Mouse (Mus musculus): ENCODE data around the gene Slc22a14. TPM values are rescaled to one million over a fixed set of nuclear protein-coding genes. Genes with fewer than 3 reads are reported as not detected.
A peak's percentile ranks its signal among the peaks of the same experiment; 100 is the strongest.

Gene Slc22a14
- polyA plus RNA-seq, 1 experiment from 2014 or later, result not detected

DNA sequence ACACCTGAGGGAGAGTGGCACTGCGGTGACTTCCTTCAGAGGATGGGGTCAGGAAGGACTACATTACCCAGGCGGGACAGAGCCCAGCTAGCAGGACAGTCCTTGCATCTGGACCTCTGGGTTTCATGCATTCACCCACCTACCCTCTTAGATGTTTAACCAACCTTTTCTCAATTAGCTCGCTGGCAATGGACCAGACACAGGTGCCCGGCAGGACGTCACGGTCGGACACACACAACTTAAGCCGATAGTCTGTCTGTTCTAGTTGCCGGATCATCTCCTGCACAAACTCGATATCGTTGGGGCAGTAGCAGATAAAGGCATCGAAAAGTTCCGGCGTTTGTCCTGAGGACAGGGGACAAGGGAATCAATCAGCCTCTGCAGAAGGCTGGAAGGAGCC, 27.5 kb downstream of the Slc22a14 start:
- 90% methylated on average over 14 of the region's 14 CpGs for WGBS
- no peak overlapping the region for H3K4me3 ChIP-seq

GRCm38 (mm10) chr9:119335571-119335970, 29.8 kb downstream of the Slc22a14 start:
- H3K4me3 ChIP-seq, result no peak overlapping the region
- ATAC-seq, result no peak
- H3K36me3 ChIP-seq (ENCODE audit: poor library complexity, severe bottlenecking), result no peaks in the 10 kb centered on the region
- H3K27ac ChIP-seq, result no peak overlapping the region
- peaks cover 15% of the 10 kb centered on the region for H3K4me1 ChIP-seq
- no peak overlapping the region for H3K4me2 ChIP-seq
- H3K27me3 ChIP-seq, result peaks cover 3% of the 10 kb centered on the region
- no peak overlapping the region for H3K9ac ChIP-seq
- no peaks in the 10 kb centered on the region for H3K9me3 ChIP-seq (replicated peaks)
- 87% methylated on average over 4 of the region's 4 CpGs for WGBS

More for the DNA sequence above, 27.5 kb downstream of the Slc22a14 start:
- no peak overlapping the region for H3K27ac ChIP-seq
- no peaks in the 10 kb centered on the region for H3K9me3 ChIP-seq (replicated peaks)
- 0 out of 2 replicates have a peak, but pooled peaks cover 1% of the 10 kb centered on the region for H3K36me3 ChIP-seq (ENCODE audit: poor library complexity, severe bottlenecking)
- H3K9ac ChIP-seq, result no peak overlapping the region
- H3K27me3 ChIP-seq, result peaks cover 3% of the 10 kb centered on the region
- H3K4me1 ChIP-seq, result peaks cover 28% of the 10 kb centered on the region
- no peak for ATAC-seq
- H3K4me2 ChIP-seq, result no peak overlapping the region

- ATAC-seq, result no peak
- 84% methylated on average over 2 of the region's 2 CpGs for WGBS
- no peak overlapping the region for H3K27ac ChIP-seq
- H3K9me3 ChIP-seq (replicated peaks), result no peaks in the 10 kb centered on the region
- H3K27me3 ChIP-seq, result peaks cover 3% of the 10 kb centered on the region
- no peak overlapping the region for H3K9ac ChIP-seq
- H3K4me2 ChIP-seq, result no peak overlapping the region
- no peak overlapping the region for H3K4me3 ChIP-seq
- H3K4me1 ChIP-seq, result peaks cover 7% of the 10 kb centered on the region
- no peaks in the 10 kb centered on the region for H3K36me3 ChIP-seq (ENCODE audit: poor library complexity, severe bottlenecking)
Measured at GRCm38 (mm10) chr9:119334834-119335233, 30.5 kb downstream of the Slc22a14 start.

- no peak overlapping the region for H3K4me3 ChIP-seq
- no peak for ATAC-seq
- no peak overlapping the region for H3K4me2 ChIP-seq
- H3K27ac ChIP-seq, result no peak overlapping the region
- WGBS, result 71% methylated on average over 10 of the region's 10 CpGs
- H3K27me3 ChIP-seq, result peaks cover 3% of the 10 kb centered on the region
- peaks cover 2% of the 10 kb centered on the region for H3K4me1 ChIP-seq
- H3K9me3 ChIP-seq (replicated peaks), result no peaks in the 10 kb centered on the region
- H3K36me3 ChIP-seq (ENCODE audit: poor library complexity, severe bottlenecking), result no peaks in the 10 kb centered on the region
- H3K9ac ChIP-seq, result no peak overlapping the region
Measured at GRCm38 (mm10) chr9:119334324-119334723, 31.0 kb downstream of the Slc22a14 start.

GRCm38 (mm10) chr9:119330186-119330963, 35.0 kb downstream of the Slc22a14 start:
- ATAC-seq, result no peak
- Histone ChIP-seq H3K4me1 (no peaks in the 10 kb centered on the region), H3K4me3 (no peak overlapping the region), H3K27me3 (no peaks in the 10 kb centered on the region), H3K36me3 (ENCODE audit: poor library complexity, severe bottlenecking) (no peaks in the 10 kb centered on the region), H3K9ac (no peak overlapping the region), H3K27ac (no peak overlapping the region), H3K4me2 (no peak overlapping the region), H3K9me3 (replicated peaks) (no peaks in the 10 kb centered on the region)
- WGBS, result 90% methylated on average over 15 of the region's 15 CpGs

DNA sequence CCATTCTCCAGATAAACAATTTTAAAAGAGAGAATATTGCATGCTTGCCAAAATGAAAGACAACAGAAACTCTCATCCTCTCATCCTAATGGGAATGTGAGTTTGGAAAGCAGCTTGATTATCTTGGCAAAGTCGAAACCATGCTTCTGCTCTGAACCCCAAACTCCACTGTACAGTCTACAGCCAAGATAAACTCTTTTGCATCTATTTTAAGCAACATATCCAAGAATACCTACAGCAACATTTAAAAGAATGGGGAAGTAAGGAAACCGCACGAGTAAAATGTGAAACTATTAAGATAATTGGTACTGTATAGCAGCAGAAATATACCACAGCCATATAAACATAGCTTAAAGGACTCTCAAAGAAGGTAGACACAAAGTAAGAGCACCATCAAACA, 36.9 kb downstream of the Slc22a14 start:
- Histone ChIP-seq H3K4me3 (no peak overlapping the region), H3K4me2 (no peak overlapping the region)
- WGBS, result 85% methylated on average over 3 of the region's 3 CpGs

GRCm38 (mm10) chr9:119324130-119324529, 41.2 kb downstream of the Slc22a14 start:
- WGBS, result 89% methylated on average over 1 of the region's 1 CpGs
- Histone ChIP-seq H3K9ac (no peak overlapping the region), H3K4me3 (no peak overlapping the region), H3K4me1 (peaks cover 29% of the 10 kb centered on the region), H3K27ac (no peak overlapping the region), H3K4me2 (no peak overlapping the region), H3K9me3 (replicated peaks) (no peaks in the 10 kb centered on the region), H3K36me3 (ENCODE audit: poor library complexity, severe bottlenecking) (no peaks in the 10 kb centered on the region), H3K27me3 (no peaks in the 10 kb centered on the region)
- no peak for ATAC-seq

More for the DNA sequence above, 36.9 kb downstream of the Slc22a14 start:
- no peaks in the 10 kb centered on the region for H3K27me3 ChIP-seq
- no peak for ATAC-seq
- peaks cover 2% of the 10 kb centered on the region; the same call in 1 of the 2 replicates for H3K4me1 ChIP-seq
- H3K9ac ChIP-seq, result no peak overlapping the region
- no peaks in the 10 kb centered on the region for H3K9me3 ChIP-seq (replicated peaks)
- H3K27ac ChIP-seq, result no peak overlapping the region
- H3K36me3 ChIP-seq (ENCODE audit: poor library complexity, severe bottlenecking), result no peaks in the 10 kb centered on the region

- peak overlapping the region; percentile 90 for H3K27ac ChIP-seq
- WGBS, result 6% methylated on average over 9 of the region's 9 CpGs
- no peaks in the 10 kb centered on the region for H3K9me3 ChIP-seq (replicated peaks)
- peak overlapping the region; percentile 90 for H3K9ac ChIP-seq
- peak overlapping the region; percentile 99 for H3K4me2 ChIP-seq
- H3K4me1 ChIP-seq, result peaks cover 29% of the 10 kb centered on the region
- H3K36me3 ChIP-seq (ENCODE audit: poor library complexity, severe bottlenecking), result no peaks in the 10 kb centered on the region
- H3K27me3 ChIP-seq, result no peaks in the 10 kb centered on the region
- no peak for ATAC-seq
- H3K4me3 ChIP-seq, result peak overlapping the region; percentile 94
Measured at GRCm38 (mm10) chr9:119323260-119323645, 42.1 kb downstream of the Slc22a14 start.

GRCm38 (mm10) chr9:119322289-119323259, 42.8 kb downstream of the Slc22a14 start, which contains the start of gene Oxsr1:
Gene Oxsr1 (minus strand): TSS chr9:119322427.
- Histone ChIP-seq H3K9me3 (replicated peaks) (no peaks in the 10 kb centered on the region), H3K36me3 (ENCODE audit: poor library complexity, severe bottlenecking) (no peaks in the 10 kb centered on the region), H3K9ac (peak within 1 kb of the TSS; percentile 90), H3K4me1 (peaks cover 29% of the 10 kb centered on the region), H3K4me2 (peak within 1 kb of the TSS; percentile 99), H3K27ac (peak within 1 kb of the TSS; percentile 90), H3K4me3 (peak within 1 kb of the TSS; percentile 94), H3K27me3 (no peaks in the 10 kb centered on the region)
- peak; percentile 98 for ATAC-seq
- under 1% methylated on average over 74 of the region's 76 CpGs for WGBS

DNA sequence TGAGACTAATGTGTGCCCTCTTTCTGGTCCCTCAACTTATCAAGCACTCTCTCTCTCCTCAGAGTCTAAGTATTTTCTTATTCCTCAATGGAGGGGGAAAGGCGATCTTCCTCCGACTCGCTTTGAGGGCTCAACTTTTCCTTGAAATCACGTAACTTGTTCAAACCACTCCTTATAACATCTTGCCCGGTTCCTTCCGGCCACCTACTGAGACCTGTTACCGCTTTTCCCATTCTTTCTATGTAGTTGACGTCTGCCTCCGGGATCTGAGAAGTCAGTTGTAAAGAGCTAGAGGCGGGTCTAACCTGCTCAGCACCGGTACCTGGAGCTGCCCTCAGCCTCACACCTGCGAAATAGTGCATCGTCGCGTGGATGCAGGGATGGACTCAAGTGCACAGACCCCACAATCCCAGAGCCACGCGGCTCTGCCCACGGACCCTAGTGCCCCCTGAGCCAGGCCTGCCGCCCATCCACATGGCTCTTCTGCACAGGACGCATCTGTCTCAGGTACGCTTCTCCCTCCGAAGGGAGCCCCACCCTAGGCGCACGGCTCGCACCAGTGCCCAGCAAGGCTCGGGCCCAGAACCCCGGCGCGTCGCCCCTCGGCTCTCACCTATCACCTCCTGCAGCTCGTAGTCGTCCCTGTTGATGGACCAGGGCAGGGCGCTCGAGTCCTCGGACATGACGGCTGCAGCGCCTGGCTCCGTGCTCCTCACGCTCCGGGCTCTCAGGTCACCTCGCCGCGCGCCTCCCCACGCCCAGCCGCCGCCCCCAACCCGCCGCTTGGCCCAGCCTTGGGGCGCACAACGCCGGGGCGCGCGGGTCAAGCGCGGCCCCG, 43.7 kb downstream of the Slc22a14 start:
- no peaks in the 10 kb centered on the region for H3K36me3 ChIP-seq (ENCODE audit: poor library complexity, severe bottlenecking)

DNA sequence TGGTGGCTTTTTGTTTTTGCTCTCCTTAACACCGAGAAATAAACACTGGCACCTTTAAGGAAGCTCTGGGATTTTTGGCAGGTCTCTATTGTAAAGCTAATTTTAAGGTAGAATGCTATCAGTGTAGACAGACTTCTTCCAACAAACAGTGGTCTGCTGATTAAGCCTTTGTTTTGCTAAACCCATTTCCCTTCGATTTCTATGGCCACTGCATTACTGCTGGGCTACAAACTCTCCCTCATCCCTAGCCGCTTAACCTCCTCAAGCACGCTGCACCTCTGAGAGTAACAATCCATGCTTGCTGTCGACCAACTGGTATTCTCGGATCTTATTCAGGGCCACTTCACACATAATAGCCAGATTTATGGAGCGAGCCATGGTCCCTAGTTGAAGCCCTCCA, 44.4 kb downstream of the Slc22a14 start:
- no peaks in the 10 kb centered on the region for H3K9me3 ChIP-seq (replicated peaks)
- peaks cover 29% of the 10 kb centered on the region for H3K4me1 ChIP-seq
- H3K27ac ChIP-seq, result no peak overlapping the region
- 6% methylated on average over 7 of the region's 7 CpGs for WGBS
- H3K36me3 ChIP-seq (ENCODE audit: poor library complexity, severe bottlenecking), result no peaks in the 10 kb centered on the region
- no peaks in the 10 kb centered on the region for H3K27me3 ChIP-seq
- ATAC-seq, result no peak
- H3K4me3 ChIP-seq, result peak overlapping the region; percentile 94
- peak overlapping the region; percentile 90 for H3K9ac ChIP-seq
- H3K4me2 ChIP-seq, result peak overlapping the region; percentile 99

More for the DNA sequence above, 43.7 kb downstream of the Slc22a14 start:
- ATAC-seq, result peak; percentile 48
- Histone ChIP-seq H3K27me3 (no peaks in the 10 kb centered on the region), H3K4me2 (peak overlapping the region; percentile 99), H3K4me3 (peak overlapping the region; percentile 94), H3K27ac (peak overlapping the region; percentile 90), H3K4me1 (peaks cover 29% of the 10 kb centered on the region), H3K9me3 (replicated peaks) (no peaks in the 10 kb centered on the region), H3K9ac (peak overlapping the region; percentile 90)
- under 1% methylated on average over 59 of the region's 59 CpGs for WGBS
